Mouse (Mus musculus) erythroblast, embryonic 14.5 days (primary cell): ENCODE measurements around the gene Meis2.

Source experiments
- GATA1 ChIP-seq: IDR thresholded peaks from 2 replicates; pipeline ENCODE4 v1.6.1; 2012; ENCODE audit warnings: low read length, inconsistent platforms, mixed read lengths
- TAL1 ChIP-seq: IDR thresholded peaks from 3 replicates; pipeline ENCODE4 v1.6.1; 2012; ENCODE audit warnings: low read length, inconsistent platforms, mixed read lengths

DNA sequence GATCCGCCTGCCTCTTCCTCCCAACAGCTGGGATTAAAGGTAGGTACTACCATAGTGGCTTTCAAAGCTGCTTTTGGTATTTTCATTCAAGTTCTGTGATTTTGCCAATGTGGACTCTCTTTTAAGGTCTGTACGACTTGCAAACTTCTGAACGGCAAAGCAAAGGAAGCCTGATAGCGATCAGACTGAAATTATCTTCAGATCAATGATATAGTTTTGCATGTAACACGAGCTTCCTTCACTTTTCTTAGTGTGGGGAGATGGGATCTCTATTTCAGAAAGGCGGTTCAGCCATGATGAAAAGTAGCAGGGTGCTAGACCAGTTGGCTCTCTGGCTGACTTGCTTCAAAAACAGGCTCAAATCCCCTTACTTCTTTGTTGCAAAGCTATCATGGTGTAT, 76.4 kb downstream of the Meis2 start:
- TF ChIP-seq GATA1: no peak
- TF ChIP-seq TAL1: no peak
